Mouse (Mus musculus): ENCODE measurements around the gene Gm21828. TPM values are rescaled to one million over a fixed set of nuclear protein-coding genes. Genes with fewer than 3 reads are reported as not detected.
"Not testable (repeated sequence)": the region's sequence is repeated elsewhere in the genome, so short reads cannot be mapped to it uniquely, and the experiment has no call there.

Gm21828 gene
- polyA plus RNA-seq (2014; fragmentation: Nextera tagmentation; extraction: Ambion mirVana) = not detected in 2 replicates

GRCm38 (mm10) chrY:13223828-13224227, at the start of gene Gm21828:
Gene Gm21828 (minus strand): TSS chrY:13223928.
- not testable (repeated sequence) for H3K9me3 ChIP-seq (ENCODE audit: control insufficient read depth, low read length); ATAC-seq (ENCODE audit: insufficient number of reproducible peaks, low FRiP score, low TSS enrichment, low read depth); H3K4me1 ChIP-seq (ENCODE audit: control insufficient read depth, insufficient read depth, low read length); H3K9ac ChIP-seq (ENCODE audit: low read length); H3K27me3 ChIP-seq (ENCODE audit: control insufficient read depth, insufficient read depth, low read length); H3K36me3 ChIP-seq (ENCODE audit: control insufficient read depth, insufficient read depth, low read length); H3K4me2 ChIP-seq (ENCODE audit: low read depth, severe bottlenecking); DNase-seq (ENCODE audit: low spot score); H3K27ac ChIP-seq (replicated peaks; ENCODE audit: low read depth, low read length); H3K4me3 ChIP-seq (ENCODE audit: low read depth, low read length)
- no CpG with 5 or more reads among the region's 3 CpGs for WGBS

- H3K27ac ChIP-seq (replicated peaks; ENCODE audit: low read depth, low read length); ATAC-seq (ENCODE audit: insufficient number of reproducible peaks, low FRiP score, low TSS enrichment, low read depth); DNase-seq (ENCODE audit: low spot score); H3K36me3 ChIP-seq (ENCODE audit: control insufficient read depth, insufficient read depth, low read length); H3K9ac ChIP-seq (ENCODE audit: low read length); H3K4me1 ChIP-seq (ENCODE audit: control insufficient read depth, insufficient read depth, low read length); H3K27me3 ChIP-seq (ENCODE audit: control insufficient read depth, insufficient read depth, low read length); H3K4me3 ChIP-seq (ENCODE audit: low read depth, low read length); H3K4me2 ChIP-seq (ENCODE audit: low read depth, severe bottlenecking); H3K9me3 ChIP-seq (ENCODE audit: control insufficient read depth, low read length): not testable (repeated sequence)
Measured at GRCm38 (mm10) chrY:13252091-13252490, 28.4 kb upstream of the Gm21828 start, which contains the start of the genes Gm21440 and Gm21454. Gene Gm21440 (plus strand): TSS chrY:13252391. Gene Gm21454 (plus strand): TSS chrY:13252442.

Other genes starting within 250 kb of the Gm21828 start
- gene Gm20807, start 181.0 kb downstream of the Gm21828 start, polyA plus RNA-seq (2014; fragmentation: Nextera tagmentation; extraction: Ambion mirVana) = not detected in 2 replicates
- not detected in 2 replicates for gene Gm21891, start 90.4 kb downstream of the Gm21828 start, polyA plus RNA-seq (2014; fragmentation: Nextera tagmentation; extraction: Ambion mirVana)
- not detected in 2 replicates for gene Gm21425, start 62.0 kb downstream of the Gm21828 start, polyA plus RNA-seq (2014; fragmentation: Nextera tagmentation; extraction: Ambion mirVana)
- not detected in 2 replicates for gene Gm21440, start 28.5 kb upstream of the Gm21828 start, polyA plus RNA-seq (2014; fragmentation: Nextera tagmentation; extraction: Ambion mirVana)
- not detected in 2 replicates for gene Gm21454, start 28.5 kb upstream of the Gm21828 start, polyA plus RNA-seq (2014; fragmentation: Nextera tagmentation; extraction: Ambion mirVana)
- gene Gm21725, start 125.1 kb upstream of the Gm21828 start, polyA plus RNA-seq (2014; fragmentation: Nextera tagmentation; extraction: Ambion mirVana) = not detected in 2 replicates
- gene Gm21866, start 241.7 kb upstream of the Gm21828 start, polyA plus RNA-seq (2014; fragmentation: Nextera tagmentation; extraction: Ambion mirVana) = not detected in 2 replicates